Mouse (Mus musculus): Measurements from ENCODE around the gene Pheta1.

GRCm38 (mm10) chr5:121853368-121854051 lies 4.7 kb downstream of the Pheta1 start:
- TF ChIP-seq CTCF (IDR thresholded peaks at IDR 0.05; ENCODE audit: extremely low read depth, insufficient read length, insufficient replicate concordance, low read depth, low read length) (no peak), POLR2A (IDR thresholded peaks at IDR 0.05; ENCODE audit: low read depth, low read length) (no peak)
